Mouse (Mus musculus) hindbrain, embryonic 13.5 days (tissue): ENCODE measurements at regions not wholly inside any gene's neighbourhood (a gene's known extent, or its start where the extent isn't known, plus 50 kb on each side); places are given as distances from the start of the nearest gene placed in this dataset.

ENCODE experiments used
- ATAC-seq: fragments of 200-750 bp; cut with Nextera tagmentation; 2 replicates; pipeline ENCODE4 v1.8.0; 2017; ENCODE audit warnings: moderate TSS enrichment; ENCODE audit not compliant: low FRiP score
- H3K27ac ChIP-seq: fragments of 300-500 bp; sonication (generic); 2 replicates; pipeline ENCODE4 v1.5.1; 2015; ENCODE audit warnings: inconsistent platforms, mild to moderate bottlenecking, moderate library complexity
- H3K27me3 ChIP-seq: fragments of 300-500 bp; sonication (generic); 2 replicates; pipeline ENCODE4 v1.6.1; 2015; ENCODE audit warnings: mild to moderate bottlenecking, inconsistent platforms
- H3K36me3 ChIP-seq: fragments of 300-500 bp; sonication (generic); 2 replicates; pipeline ENCODE4 v1.6.1; 2015; ENCODE audit warnings: mild to moderate bottlenecking, inconsistent platforms
- H3K4me1 ChIP-seq: fragments of 300-500 bp; sonication (generic); replicated peaks from 2 replicates; pipeline ENCODE4 v1.6.1; 2015; ENCODE audit warnings: inconsistent platforms
- H3K4me2 ChIP-seq: fragments of 300-500 bp; sonication (generic); 2 replicates; pipeline ENCODE4 v1.6.1; 2015; ENCODE audit warnings: inconsistent platforms, mild to moderate bottlenecking, moderate library complexity
- H3K4me3 ChIP-seq: fragments of 300-500 bp; sonication (generic); 2 replicates; pipeline ENCODE4 v1.5.1; 2015; ENCODE audit warnings: mild to moderate bottlenecking, inconsistent platforms
- H3K9ac ChIP-seq: fragments of 300-500 bp; sonication (generic); 2 replicates; pipeline ENCODE4 v1.6.1; 2015; ENCODE audit warnings: mild to moderate bottlenecking, inconsistent platforms
- H3K9me3 ChIP-seq: fragments of 300-500 bp; sonication (generic); 2 replicates; pipeline ENCODE4 v1.6.1; 2016; ENCODE audit warnings: inconsistent platforms
- WGBS: fragments of 180-500 bp; shearing (Covaris S2); methylation state at CpG from one replicate; pipeline ENCODE4 v1.1.7; 2015; 5-methylcytosine and 5-hydroxymethylcytosine counted together

- H3K36me3 ChIP-seq, result no peaks in the 10 kb centered on the region
- H3K9me3 ChIP-seq, result no peaks in the 10 kb centered on the region
- H3K4me2 ChIP-seq, result no peak overlapping the region
- H3K9ac ChIP-seq, result no peak overlapping the region
- no peak overlapping the region for H3K4me3 ChIP-seq
- no peak overlapping the region for H3K27ac ChIP-seq
- no peak for ATAC-seq
- 87% methylated on average over 4 of the region's 4 CpGs for WGBS
- no peaks in the 10 kb centered on the region for H3K4me1 ChIP-seq
- H3K27me3 ChIP-seq, result no peaks in the 10 kb centered on the region
These were observed 503.4 kb upstream of the Gm10131 start for GRCm38 (mm10) chr8:34614987-34615386.

GRCm38 (mm10) chr8:34614031-34614526 is 502.5 kb upstream of the Gm10131 start:
- H3K4me2 ChIP-seq, result no peak overlapping the region
- H3K4me3 ChIP-seq, result no peak overlapping the region
- H3K27me3 ChIP-seq, result no peaks in the 10 kb centered on the region
- no peak for ATAC-seq
- no peak overlapping the region for H3K9ac ChIP-seq
- H3K4me1 ChIP-seq, result no peaks in the 10 kb centered on the region
- H3K9me3 ChIP-seq, result no peaks in the 10 kb centered on the region
- H3K27ac ChIP-seq, result no peak overlapping the region
- no peaks in the 10 kb centered on the region for H3K36me3 ChIP-seq
- WGBS, result 63% methylated on average over 10 of the region's 10 CpGs

- H3K9ac ChIP-seq, result no peak overlapping the region
- H3K27ac ChIP-seq, result no peak overlapping the region
- no peaks in the 10 kb centered on the region for H3K4me1 ChIP-seq
- no peaks in the 10 kb centered on the region for H3K27me3 ChIP-seq
- WGBS, result 92% methylated on average over 5 of the region's 5 CpGs
- H3K9me3 ChIP-seq, result no peaks in the 10 kb centered on the region
- H3K36me3 ChIP-seq, result no peaks in the 10 kb centered on the region
- H3K4me3 ChIP-seq, result no peak overlapping the region
- ATAC-seq, result no peak
- no peak overlapping the region for H3K4me2 ChIP-seq
These were observed 501.6 kb upstream of the Gm10131 start for GRCm38 (mm10) chr8:34613138-34613537.

GRCm38 (mm10) chr8:34612396-34612795 is 500.9 kb upstream of the Gm10131 start:
- 70% methylated on average over 3 of the region's 3 CpGs for WGBS
- Histone ChIP-seq H3K4me2 (no peak overlapping the region), H3K4me1 (no peaks in the 10 kb centered on the region), H3K27me3 (no peaks in the 10 kb centered on the region), H3K9ac (no peak overlapping the region), H3K36me3 (no peaks in the 10 kb centered on the region), H3K9me3 (no peaks in the 10 kb centered on the region), H3K27ac (no peak overlapping the region), H3K4me3 (no peak overlapping the region)
- no peak for ATAC-seq

GRCm38 (mm10) chr8:34610186-34610585 is 498.6 kb upstream of the Gm10131 start:
- no peaks in the 10 kb centered on the region for H3K36me3 ChIP-seq
- H3K9ac ChIP-seq, result no peak overlapping the region
- H3K4me3 ChIP-seq, result no peak overlapping the region
- no peak overlapping the region for H3K27ac ChIP-seq
- no peaks in the 10 kb centered on the region for H3K9me3 ChIP-seq
- H3K4me1 ChIP-seq, result no peaks in the 10 kb centered on the region
- ATAC-seq, result no peak
- no peak overlapping the region for H3K4me2 ChIP-seq
- H3K27me3 ChIP-seq, result no peaks in the 10 kb centered on the region

- ATAC-seq, result no peak
- no peaks in the 10 kb centered on the region for H3K9me3 ChIP-seq
- H3K4me2 ChIP-seq, result no peak overlapping the region
- H3K27ac ChIP-seq, result no peak overlapping the region
- H3K9ac ChIP-seq, result no peak overlapping the region
- H3K4me3 ChIP-seq, result no peak overlapping the region
- 96% methylated on average over 2 of the region's 2 CpGs for WGBS
- H3K27me3 ChIP-seq, result no peaks in the 10 kb centered on the region
- H3K4me1 ChIP-seq, result no peaks in the 10 kb centered on the region
- no peaks in the 10 kb centered on the region for H3K36me3 ChIP-seq
These were observed 495.9 kb upstream of the Gm10131 start for GRCm38 (mm10) chr8:34607426-34607825.

GRCm38 (mm10) chr8:34605031-34605430 is 493.5 kb upstream of the Gm10131 start:
- Histone ChIP-seq H3K4me2 (no peak overlapping the region), H3K27ac (no peak overlapping the region), H3K27me3 (no peaks in the 10 kb centered on the region), H3K4me1 (no peaks in the 10 kb centered on the region), H3K9me3 (no peaks in the 10 kb centered on the region), H3K4me3 (no peak overlapping the region), H3K36me3 (no peaks in the 10 kb centered on the region), H3K9ac (no peak overlapping the region)
- WGBS, result 89% methylated on average over 2 of the region's 2 CpGs
- ATAC-seq, result no peak

- Histone ChIP-seq H3K4me3 (no peak overlapping the region), H3K27ac (no peak overlapping the region), H3K9me3 (no peaks in the 10 kb centered on the region), H3K9ac (no peak overlapping the region), H3K27me3 (no peaks in the 10 kb centered on the region), H3K4me2 (no peak overlapping the region), H3K36me3 (no peaks in the 10 kb centered on the region), H3K4me1 (no peaks in the 10 kb centered on the region)
- whole genome bisulfite sequencing, result 84% methylated on average over 2 of the region's 2 CpGs
- ATAC-seq, result no peak
These were observed 493.0 kb upstream of the Gm10131 start for GRCm38 (mm10) chr8:34604581-34604980.

- Histone ChIP-seq H3K4me2 (no peak overlapping the region), H3K27ac (no peak overlapping the region), H3K9me3 (no peaks in the 10 kb centered on the region), H3K36me3 (no peaks in the 10 kb centered on the region), H3K4me1 (no peaks in the 10 kb centered on the region), H3K9ac (no peak overlapping the region), H3K4me3 (no peak overlapping the region), H3K27me3 (no peaks in the 10 kb centered on the region)
- no peak for ATAC-seq
- WGBS, result 70% methylated on average over 3 of the region's 3 CpGs
These were observed 490.0 kb upstream of the Gm10131 start for GRCm38 (mm10) chr8:34601426-34601953.

- no peaks in the 10 kb centered on the region for H3K4me1 ChIP-seq
- no peak for ATAC-seq
- 62% methylated on average over 5 of the region's 5 CpGs for WGBS
These were observed 489.3 kb upstream of the Gm10131 start for GRCm38 (mm10) chr8:34600880-34601279.

GRCm38 (mm10) chr8:34596593-34596992 is 485.1 kb upstream of the Gm10131 start:
- no peaks in the 10 kb centered on the region for H3K9me3 ChIP-seq
- no peak for ATAC-seq
- WGBS, result 84% methylated on average over 5 of the region's 5 CpGs
- no peak overlapping the region for H3K27ac ChIP-seq
- H3K36me3 ChIP-seq, result no peaks in the 10 kb centered on the region
- no peak overlapping the region for H3K4me3 ChIP-seq
- no peaks in the 10 kb centered on the region for H3K27me3 ChIP-seq
- no peaks in the 10 kb centered on the region for H3K4me1 ChIP-seq
- no peak overlapping the region for H3K4me2 ChIP-seq
- H3K9ac ChIP-seq, result no peak overlapping the region

More at GRCm38 (mm10) chr8:34600880-34601279, 489.3 kb upstream of the Gm10131 start:
- Histone ChIP-seq H3K27me3 (no peaks in the 10 kb centered on the region), H3K9me3 (no peaks in the 10 kb centered on the region), H3K9ac (no peak overlapping the region), H3K27ac (no peak overlapping the region), H3K4me2 (no peak overlapping the region), H3K4me3 (no peak overlapping the region), H3K36me3 (no peaks in the 10 kb centered on the region)

GRCm38 (mm10) chr8:34590976-34591749 is 479.6 kb upstream of the Gm10131 start:
- no peaks in the 10 kb centered on the region for H3K9me3 ChIP-seq
- ATAC-seq, result no peak
- H3K36me3 ChIP-seq, result no peaks in the 10 kb centered on the region
- H3K4me3 ChIP-seq, result no peak overlapping the region
- H3K4me2 ChIP-seq, result no peak overlapping the region
- H3K27ac ChIP-seq, result no peak overlapping the region
- H3K27me3 ChIP-seq, result no peaks in the 10 kb centered on the region
- H3K4me1 ChIP-seq, result no peaks in the 10 kb centered on the region
- no peak overlapping the region for H3K9ac ChIP-seq
- WGBS, result 93% methylated on average over 8 of the region's 8 CpGs

- H3K27me3 ChIP-seq, result no peaks in the 10 kb centered on the region
- H3K4me2 ChIP-seq, result no peak overlapping the region
- WGBS, result 22% methylated on average over 4 of the region's 4 CpGs
- no peak overlapping the region for H3K9ac ChIP-seq
- H3K9me3 ChIP-seq, result no peaks in the 10 kb centered on the region
- H3K27ac ChIP-seq, result no peak overlapping the region
- H3K4me1 ChIP-seq, result peaks cover 5% of the 10 kb centered on the region
- no peak for ATAC-seq
- no peaks in the 10 kb centered on the region for H3K36me3 ChIP-seq
- H3K4me3 ChIP-seq, result no peak overlapping the region
These were observed 466.5 kb upstream of the Gm10131 start for GRCm38 (mm10) chr8:34578043-34578442.
